25 mouse cellular contexts compared by ENCODE assay signal in genomic region chr4:107749045-107749444, GRCm38 (mm10). TPM values are rescaled to one million over a fixed set of nuclear protein-coding genes. Genes with fewer than 3 reads are reported as not detected.
A peak's percentile ranks its signal among the peaks of the same experiment; 100 is the strongest.
DNase-seq lines count a peak whose midpoint lies in the region; ATAC-seq and TF ChIP-seq lines count a peak whose summit lies in the region.
"Had no signal": no experiment of that assay in that cellular context is flagged by ENCODE, and none has a peak within 500 bp of the region (broad histone marks: within the 10 kb centered on the region; RNA-seq: fewer than 3 reads in every experiment).

No protein-coding gene starts in this region.

- no peak overlapping the region for H3K9ac ChIP-seq in hindbrain, embryonic 14.5 days
- no peak overlapping the region for H3K9ac ChIP-seq in hindbrain, embryonic 12.5 days
- H3K9ac ChIP-seq in hindbrain, postnatal 0 days (replicated peaks; ENCODE audit: low read length) = no peak overlapping the region
- H3K9ac ChIP-seq in hindbrain, embryonic 13.5 days = no peak overlapping the region
- H3K9ac ChIP-seq: embryonic facial prominence, embryonic 13.5 days; forebrain, embryonic 12.5 days had no signal

- no peak overlapping the region for H3K27ac ChIP-seq in hindbrain, embryonic 14.5 days
- H3K27ac ChIP-seq in hindbrain, embryonic 12.5 days = no peak overlapping the region
- H3K27ac ChIP-seq in hindbrain, postnatal 0 days = no peak overlapping the region
- H3K27ac ChIP-seq in hindbrain, embryonic 13.5 days = no peak overlapping the region
- no peak overlapping the region for H3K27ac ChIP-seq in heart, embryonic 10.5 days
- H3K27ac ChIP-seq: embryonic facial prominence, embryonic 10.5 days; embryonic facial prominence, embryonic 13.5 days; forebrain, embryonic 12.5 days; heart, adult 2 months had no signal

- no peaks in the 10 kb centered on the region for H3K27me3 ChIP-seq in hindbrain, embryonic 14.5 days (ENCODE audit: control insufficient read depth, insufficient read depth, low read length)
- no peaks in the 10 kb centered on the region for H3K27me3 ChIP-seq in hindbrain, embryonic 12.5 days
- no peaks in the 10 kb centered on the region for H3K27me3 ChIP-seq in hindbrain, postnatal 0 days (ENCODE audit: insufficient read depth, low read length)
- peaks cover 18% of the 10 kb centered on the region for H3K27me3 ChIP-seq in hindbrain, embryonic 13.5 days
- H3K27me3 ChIP-seq in heart, embryonic 10.5 days (ENCODE audit: insufficient read depth, poor library complexity, severe bottlenecking) = peaks cover 63% of the 10 kb centered on the region

- TF ChIP-seq CTCF in hindbrain, postnatal 0 days (IDR thresholded peaks at IDR 0.05; ENCODE audit: low read depth) = no peak
- TF ChIP-seq CTCF in lung, adult 2 months (IDR thresholded peaks at IDR 0.05; ENCODE audit: insufficient read depth, low read length) = no peak
- no peak for TF ChIP-seq CTCF in brain, embryonic 14.5 days (IDR thresholded peaks at IDR 0.05; ENCODE audit: borderline replicate concordance, extremely low read depth, insufficient read depth, insufficient read length)

- ATAC-seq in hindbrain, embryonic 14.5 days (ENCODE audit: low FRiP score) = no peak
- ATAC-seq in hindbrain, embryonic 12.5 days (ENCODE audit: low FRiP score) = no peak
- peak; percentile 74 for ATAC-seq in hindbrain, postnatal 0 days
- no peak for ATAC-seq in hindbrain, embryonic 13.5 days (ENCODE audit: low FRiP score)
- ATAC-seq: CD4-positive, CD25-positive, alpha-beta regulatory T cell, adult 4 months; inflammation-experienced regulatory T-cells, adult 6 months; intestine, embryonic 16.5 days had no signal

- no peak overlapping the region for H3K4me3 ChIP-seq in hindbrain, embryonic 14.5 days (replicated peaks; ENCODE audit: low read length)
- no peak overlapping the region for H3K4me3 ChIP-seq in hindbrain, embryonic 12.5 days
- H3K4me3 ChIP-seq in hindbrain, postnatal 0 days (ENCODE audit: low read length) = no peak overlapping the region
- H3K4me3 ChIP-seq in hindbrain, embryonic 13.5 days = no peak overlapping the region
- no peak overlapping the region for H3K4me3 ChIP-seq in lung, adult 2 months (replicated peaks; ENCODE audit: extremely low read depth, low read depth, low read length)
- no peak overlapping the region for H3K4me3 ChIP-seq in heart, embryonic 10.5 days
- H3K4me3 ChIP-seq: embryonic facial prominence, embryonic 10.5 days; embryonic facial prominence, embryonic 13.5 days; erythroblast, embryonic 14.5 days; forebrain, embryonic 12.5 days; heart, adult 2 months had no signal

- 73% methylated on average over 8 of the region's 8 CpGs for WGBS in hindbrain, embryonic 14.5 days
- 84% methylated on average over 8 of the region's 8 CpGs for WGBS in hindbrain, embryonic 12.5 days
- 44% methylated on average over 8 of the region's 8 CpGs for WGBS in hindbrain, postnatal 0 days
- 75% methylated on average over 8 of the region's 8 CpGs for WGBS in hindbrain, embryonic 13.5 days
- WGBS in lung, adult 2 months = 68% methylated on average over 8 of the region's 8 CpGs
- 89% methylated on average over 8 of the region's 8 CpGs for WGBS in heart, embryonic 10.5 days

- H3K36me3 ChIP-seq in hindbrain, embryonic 14.5 days (replicated peaks; ENCODE audit: control insufficient read depth, insufficient read depth) = no peaks in the 10 kb centered on the region
- no peaks in the 10 kb centered on the region for H3K36me3 ChIP-seq in hindbrain, embryonic 12.5 days
- no peaks in the 10 kb centered on the region for H3K36me3 ChIP-seq in hindbrain, postnatal 0 days (ENCODE audit: insufficient read depth, low read length)
- no peaks in the 10 kb centered on the region for H3K36me3 ChIP-seq in hindbrain, embryonic 13.5 days
- no peaks in the 10 kb centered on the region for H3K36me3 ChIP-seq in heart, embryonic 10.5 days
- H3K36me3 ChIP-seq: embryonic facial prominence, embryonic 10.5 days; embryonic facial prominence, embryonic 13.5 days; forebrain, embryonic 12.5 days had no signal

- peaks cover 18% of the 10 kb centered on the region for H3K4me1 ChIP-seq in hindbrain, embryonic 14.5 days (replicated peaks; ENCODE audit: control insufficient read depth, insufficient read depth, low read length)
- peaks cover 21% of the 10 kb centered on the region for H3K4me1 ChIP-seq in hindbrain, embryonic 12.5 days
- H3K4me1 ChIP-seq in hindbrain, postnatal 0 days (ENCODE audit: insufficient read depth, low read length) = peaks cover 6% of the 10 kb centered on the region; the same call in 1 of the 2 replicates
- peaks cover 38% of the 10 kb centered on the region for H3K4me1 ChIP-seq in hindbrain, embryonic 13.5 days (replicated peaks)
- H3K4me1 ChIP-seq in lung, adult 2 months (ENCODE audit: control insufficient read depth, insufficient read depth, low read length) = no peaks in the 10 kb centered on the region
- peaks cover 45% of the 10 kb centered on the region for H3K4me1 ChIP-seq in heart, embryonic 10.5 days
- H3K4me1 ChIP-seq: embryonic facial prominence, embryonic 13.5 days had no signal

- DNase-seq in hindbrain, embryonic 14.5 days (ENCODE audit: low spot score) = peak; percentile 46
- peak; percentile 51 for DNase-seq in hindbrain, postnatal 0 days (ENCODE audit: low spot score)
- DNase-seq in lung, postnatal 10 days = peak; percentile 25
- DNase-seq in lung, adult 2 months = no peak
- DNase-seq in brain, embryonic 14.5 days (ENCODE audit: low read depth) = peak; percentile 63
- no peak for DNase-seq in heart, embryonic 10.5 days (ENCODE audit: low spot score)
- DNase-seq: adrenal gland, adult 2 months; adrenal gland, postnatal 14 days; cerebellum, adult 11-12 months; cerebellum, adult 8-10 months; cerebellum, postnatal 10 days; cerebellum, postnatal 36 days; embryo, embryonic 11 days; gastrocnemius, postnatal 10 days; gastrocnemius, postnatal 36 days; heart, adult 2 months had no signal

- no peaks in the 10 kb centered on the region for H3K9me3 ChIP-seq in hindbrain, embryonic 14.5 days (ENCODE audit: control insufficient read depth, low read length)
- H3K9me3 ChIP-seq in hindbrain, embryonic 12.5 days (replicated peaks) = no peaks in the 10 kb centered on the region
- H3K9me3 ChIP-seq in hindbrain, postnatal 0 days (ENCODE audit: low read length) = no peaks in the 10 kb centered on the region
- H3K9me3 ChIP-seq in hindbrain, embryonic 13.5 days = no peaks in the 10 kb centered on the region
- no peaks in the 10 kb centered on the region for H3K9me3 ChIP-seq in heart, embryonic 10.5 days
- H3K9me3 ChIP-seq: embryonic facial prominence, embryonic 10.5 days; embryonic facial prominence, embryonic 13.5 days; forebrain, embryonic 12.5 days had no signal

- H3K4me2 ChIP-seq in hindbrain, embryonic 14.5 days (replicated peaks) = no peak overlapping the region
- no peak overlapping the region for H3K4me2 ChIP-seq in hindbrain, embryonic 12.5 days (replicated peaks)
- H3K4me2 ChIP-seq in hindbrain, postnatal 0 days (ENCODE audit: low read depth, low read length) = no peak overlapping the region
- H3K4me2 ChIP-seq in hindbrain, embryonic 13.5 days = no peak overlapping the region
- H3K4me2 ChIP-seq: embryonic facial prominence, embryonic 13.5 days; forebrain, embryonic 12.5 days had no signal

- no peak for TF ChIP-seq POLR2A in lung, adult 2 months (IDR thresholded peaks at IDR 0.05; ENCODE audit: borderline replicate concordance, extremely low read depth, low read depth, low read length)
- TF ChIP-seq POLR2A in brain, embryonic 14.5 days (IDR thresholded peaks at IDR 0.05; ENCODE audit: borderline replicate concordance, extremely low read depth, insufficient read depth, insufficient read length, poor library complexity, severe bottlenecking) = no peak

RNA-seq across cellular contexts. Expression of gene Lrp8, which starts 53.0 kb away (rescaled TPM):
- 62.2 and 69.5 TPM in 2 replicates for polyA plus RNA-seq in hindbrain, embryonic 14.5 days (2014; fragmentation: Nextera tagmentation; extraction: Ambion mirVana)
- 46.7 and 52.6 TPM in 2 replicates for polyA plus RNA-seq in hindbrain, embryonic 12.5 days (2016; fragmentation: Nextera tagmentation; extraction: Ambion mirVana)
- total RNA-seq in hindbrain, postnatal 0 days (2014; rRNA removed) = 62.2 and 65.9 TPM in 2 replicates
- polyA plus RNA-seq in hindbrain, postnatal 0 days (2015; fragmentation: Nextera tagmentation; extraction: Ambion mirVana) = 33.9 and 34.5 TPM in 2 replicates
- 38.4 and 41.7 TPM in 2 replicates for polyA plus RNA-seq in hindbrain, embryonic 13.5 days (2015; fragmentation: Nextera tagmentation; extraction: Ambion mirVana)
- polyA plus RNA-seq in lung, adult 2 months (2012; rRNA removed) = 2.2 and 2.8 TPM in 2 replicates
- polyA plus RNA-seq in brain, embryonic 14.5 days (2012; rRNA removed) = 129 and 146 TPM in 2 replicates
- 1.8 and 2.6 TPM in 2 replicates for polyA plus RNA-seq in heart, embryonic 10.5 days (2016; fragmentation: Nextera tagmentation; extraction: Ambion mirVana)

Comparison
In these comparisons a context has a peak if more than half of its experiments do, and no peak if none do; other contexts are left out.
1. DNase-seq: peak in hindbrain, embryonic 14.5 days (single experiment), hindbrain, postnatal 0 days (single experiment), lung, postnatal 10 days (single experiment) and brain, embryonic 14.5 days (single experiment); none in lung, adult 2 months (single experiment) and heart, embryonic 10.5 days (single experiment).